In genomic region chr5:4826886-4827285, GRCm38 (mm10) we compare ENCODE assay signal across 35 mouse cellular contexts.
"Had no signal": no experiment of that assay in that cellular context is flagged by ENCODE, and none has a peak within 500 bp of the region (broad histone marks: within the 10 kb centered on the region; RNA-seq: fewer than 3 reads in every experiment).

No protein-coding gene starts in this region.

- H3K27me3 ChIP-seq: heart, embryonic 12.5 days; heart, embryonic 13.5 days; heart, embryonic 15.5 days; hindbrain, embryonic 15.5 days; intestine, embryonic 15.5 days; kidney, embryonic 15.5 days had no signal

- ATAC-seq: hindbrain, embryonic 16.5 days; hindbrain, postnatal 0 days; inflammation-experienced regulatory T-cells, adult 6 months; intestine, embryonic 15.5 days; intestine, embryonic 16.5 days; intestine, postnatal 0 days had no signal

- H3K27ac ChIP-seq: heart, embryonic 10.5 days; heart, embryonic 13.5 days; heart, embryonic 15.5 days; hindbrain, embryonic 10.5 days; hindbrain, embryonic 12.5 days; hindbrain, embryonic 13.5 days; hindbrain, embryonic 14.5 days; hindbrain, embryonic 15.5 days; hindbrain, postnatal 0 days; intestine, embryonic 15.5 days; kidney, postnatal 0 days; layer of hippocampus, adult 2 months had no signal

- H3K9ac ChIP-seq: heart, embryonic 12.5 days; heart, embryonic 13.5 days; heart, embryonic 15.5 days; hindbrain, embryonic 12.5 days; hindbrain, embryonic 13.5 days; hindbrain, embryonic 14.5 days; hindbrain, embryonic 15.5 days; intestine, embryonic 15.5 days; kidney, embryonic 15.5 days had no signal

- H3K4me1 ChIP-seq: heart, embryonic 10.5 days; heart, embryonic 12.5 days; heart, embryonic 13.5 days; heart, embryonic 15.5 days; intestine, embryonic 15.5 days had no signal

- DNase-seq: heart, postnatal 10 days; heart, postnatal 14 days; heart, postnatal 36 days; heart, postnatal 4 days; kidney, adult 11 months; kidney, adult 18-20 months; kidney, adult 2 months; kidney, adult 8-10 months; kidney, adult 9 months; kidney, postnatal 10 days; kidney, postnatal 14 days; kidney, postnatal 25 days; kidney, postnatal 36 days; kidney, postnatal 4 days; layer of hippocampus, adult 9-11 months; layer of hippocampus, postnatal 36 days had no signal

- H3K4me3 ChIP-seq: heart, embryonic 10.5 days; heart, embryonic 12.5 days; heart, embryonic 13.5 days; heart, embryonic 15.5 days; hindbrain, embryonic 10.5 days; hindbrain, embryonic 12.5 days; hindbrain, embryonic 13.5 days; hindbrain, embryonic 15.5 days; intestine, embryonic 15.5 days; kidney, embryonic 15.5 days; layer of hippocampus, adult 2 months had no signal

- H3K9me3 ChIP-seq: heart, embryonic 10.5 days; heart, embryonic 12.5 days; heart, embryonic 13.5 days; heart, embryonic 15.5 days; hindbrain, embryonic 10.5 days; hindbrain, embryonic 12.5 days; hindbrain, embryonic 13.5 days; hindbrain, embryonic 15.5 days; intestine, embryonic 15.5 days; kidney, embryonic 15.5 days had no signal

- H3K36me3 ChIP-seq: heart, embryonic 10.5 days; heart, embryonic 12.5 days; heart, embryonic 13.5 days; heart, embryonic 15.5 days; hindbrain, embryonic 10.5 days; hindbrain, embryonic 12.5 days; hindbrain, embryonic 13.5 days; hindbrain, embryonic 15.5 days; intestine, embryonic 15.5 days; kidney, embryonic 15.5 days had no signal

- H3K4me2 ChIP-seq: heart, embryonic 11.5 days; heart, embryonic 12.5 days; heart, embryonic 13.5 days; heart, embryonic 15.5 days; hindbrain, embryonic 12.5 days; hindbrain, embryonic 13.5 days; hindbrain, embryonic 14.5 days; hindbrain, embryonic 15.5 days; intestine, embryonic 15.5 days; kidney, embryonic 15.5 days had no signal
